Mouse (Mus musculus) megakaryocyte-erythroid progenitor cell, adult 5-6 weeks (primary cell): ENCODE results near the gene Gmpr. TPM values are rescaled to one million over a fixed set of nuclear protein-coding genes. Genes with fewer than 3 reads are reported as not detected.

Experiments
- ATAC-seq: replicated peaks from 2 replicates; pipeline ENCODE4 v1.8.0; 2016; ENCODE audit warnings: mild to moderate bottlenecking, inconsistent platforms; ENCODE audit not compliant: severe bottlenecking, poor library complexity, low FRiP score, low TSS enrichment
- total RNA-seq, 2 experiments: library from RNA; stranded (forward) in 1 of 2; stranded (reverse) in 1 of 2; fragments of 200-1000, 215-1000 nt in 1 of 2; fragments of >200 nt in 1 of 2; fragmentation: Nextera tagmentation in 1 of 2; gene quantifications; 2 replicates each; pipeline ENCODE4 v1.2.3; 2014 to 2017

Gmpr gene
- total RNA-seq, 2 experiments from 2014 or later, result 2.4 to 7.8 TPM

DNA sequence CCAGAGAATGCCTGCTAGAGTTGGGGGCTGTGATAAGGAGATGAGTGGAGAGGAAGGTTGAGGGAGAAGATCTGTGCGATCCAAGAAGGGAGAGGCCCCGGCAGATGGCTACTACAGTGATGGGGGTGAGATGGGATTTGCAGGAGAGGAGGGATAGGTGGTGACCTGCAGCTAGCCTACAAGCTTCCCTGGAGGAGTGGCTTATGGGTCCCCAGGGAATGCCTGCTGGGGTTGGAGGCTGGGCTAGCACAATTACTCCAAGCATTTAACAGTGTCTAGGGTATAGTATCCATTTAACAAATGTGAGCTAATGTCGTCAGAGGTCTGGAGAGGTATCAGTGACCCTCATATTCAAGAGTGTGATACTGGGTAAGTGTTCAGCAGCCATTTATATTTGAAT lies 7.9 kb upstream of the Gmpr start:
- ATAC-seq, result no peak

DNA sequence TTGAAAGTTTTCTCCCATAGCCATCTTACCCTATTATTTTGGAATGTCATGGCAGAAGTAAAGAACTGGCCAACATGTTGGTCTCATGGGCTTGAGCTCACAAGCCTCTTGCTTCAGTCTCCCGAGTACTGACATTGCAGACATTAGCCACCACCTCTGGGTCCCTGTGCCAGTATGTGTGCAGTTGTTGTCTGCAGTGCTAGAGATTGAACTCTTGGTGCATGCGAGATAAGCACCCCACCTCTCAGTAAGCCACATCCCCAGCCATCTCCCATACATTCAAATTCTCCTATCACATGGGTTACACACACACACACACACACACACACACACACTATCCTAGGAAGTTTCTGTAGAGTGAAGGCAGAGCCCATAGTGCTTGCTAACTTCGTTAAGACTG lies 7.3 kb upstream of the Gmpr start:
- peak; percentile 78 for ATAC-seq

DNA sequence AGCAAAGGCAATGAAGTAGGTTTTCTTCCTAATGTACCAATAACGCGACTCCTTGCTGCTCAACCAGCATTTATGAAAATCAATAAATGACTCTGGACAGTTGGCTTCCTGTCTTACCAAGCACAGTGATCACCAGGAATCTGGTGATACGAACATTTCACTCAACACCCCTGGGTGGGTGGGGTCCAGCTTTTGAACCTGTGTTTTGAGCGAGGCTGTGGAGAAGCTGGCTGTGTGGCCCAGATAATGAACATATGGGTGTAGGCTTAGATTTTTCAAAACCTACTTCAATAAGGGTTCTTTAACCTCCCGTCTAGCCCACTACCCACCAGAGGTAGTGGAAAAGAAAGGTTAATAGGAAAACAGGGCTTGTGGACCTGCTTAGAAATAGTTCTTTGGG lies 4.5 kb upstream of the Gmpr start:
- ATAC-seq, result no peak; the same call in 1 of the 2 replicates

DNA sequence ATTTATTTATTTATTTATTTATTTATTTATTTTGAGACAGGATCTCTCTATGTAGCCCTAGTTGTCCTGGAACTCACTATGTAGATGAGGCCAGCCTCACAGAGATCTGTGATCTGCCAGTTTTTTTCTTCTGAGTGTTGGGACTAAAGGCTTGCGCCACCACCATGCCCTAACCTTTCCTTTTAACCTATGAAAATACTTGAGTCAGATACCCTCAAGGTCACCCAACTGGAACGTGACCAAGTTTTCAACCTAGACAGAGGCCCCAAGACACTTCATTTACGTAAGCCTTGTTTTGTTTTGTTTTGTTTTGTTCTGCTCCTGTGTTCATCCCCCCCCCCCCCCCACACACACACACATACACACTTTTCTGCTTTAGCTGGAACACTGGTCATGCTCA lies 1.7 kb upstream of the Gmpr start:
- no peak for ATAC-seq

DNA sequence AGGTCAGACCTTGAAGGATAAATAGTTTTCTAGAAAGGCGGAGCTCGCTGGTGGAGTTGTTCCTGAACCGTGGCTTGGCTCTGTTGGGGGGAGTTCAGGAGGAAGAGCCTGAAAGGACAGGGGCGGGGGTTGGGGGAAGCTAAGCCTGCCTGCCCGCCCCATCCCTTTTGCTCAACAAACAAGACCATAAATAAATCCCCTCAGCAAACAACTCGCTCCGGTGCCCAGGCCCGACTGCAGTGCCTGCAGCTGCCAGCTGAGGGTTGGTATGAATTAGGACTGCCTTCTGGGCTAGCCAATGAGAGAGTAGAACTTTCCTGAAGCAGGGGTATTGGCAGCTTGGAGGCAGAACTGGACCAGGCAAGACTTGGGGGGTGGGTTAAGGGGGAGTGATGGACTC lies 1.3 kb downstream of the Gmpr start:
- no peak for ATAC-seq

DNA sequence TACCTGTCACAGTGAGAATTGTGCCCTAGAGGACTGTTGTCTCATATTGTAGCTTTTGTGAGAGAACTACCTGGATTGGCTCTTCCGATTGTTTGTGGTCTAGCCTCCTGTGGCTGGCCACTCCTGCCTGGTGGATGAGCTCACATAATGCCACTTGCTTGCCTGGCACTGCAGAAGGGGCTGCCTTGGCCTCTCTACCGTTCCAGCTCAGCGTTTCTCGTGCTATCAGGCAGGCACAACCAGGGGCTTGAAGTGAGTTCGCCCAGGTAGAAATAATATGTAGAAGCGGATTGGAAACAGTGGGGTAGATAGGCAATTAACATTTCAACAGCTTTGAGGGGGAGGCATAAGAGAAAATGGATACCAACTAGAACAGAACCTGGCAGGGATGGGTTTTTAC lies 2.1 kb downstream of the Gmpr start:
- no peak for ATAC-seq

DNA sequence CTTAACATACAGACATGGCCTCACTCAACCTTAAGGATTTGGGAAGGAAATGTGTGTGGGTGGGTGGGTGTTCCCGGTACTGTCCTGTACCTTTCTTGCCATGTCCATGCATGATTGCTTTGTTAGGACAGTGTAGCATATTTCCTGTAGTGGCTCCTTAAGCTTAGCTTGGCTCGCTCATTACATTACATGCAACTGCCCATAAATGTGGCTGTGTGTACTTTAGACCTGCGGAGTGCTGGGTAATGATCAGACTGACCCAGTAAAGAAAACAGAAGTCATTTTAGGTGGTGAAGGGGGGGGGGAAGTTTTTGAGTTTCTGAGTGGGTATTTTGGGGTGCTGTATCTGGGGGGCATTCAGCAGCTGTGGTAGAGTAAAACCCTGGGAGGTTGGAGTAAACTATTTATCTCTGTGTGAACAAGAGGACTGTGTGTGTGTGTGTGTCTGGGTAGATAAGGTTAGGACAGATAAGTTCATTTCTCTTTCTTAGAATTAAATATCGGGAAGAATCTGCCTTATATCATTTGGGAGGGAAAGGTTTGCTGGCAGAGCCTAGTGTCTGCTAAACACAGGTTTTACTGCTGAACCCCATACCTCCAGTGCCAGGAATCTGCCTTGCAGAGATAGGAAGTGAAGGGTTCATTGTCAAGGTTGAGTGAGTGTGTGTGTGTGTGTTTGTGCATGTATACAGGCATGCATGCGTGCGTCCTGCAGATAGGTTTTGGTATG lies 4.6 kb downstream of the Gmpr start:
- ATAC-seq, result peak; percentile 74

DNA sequence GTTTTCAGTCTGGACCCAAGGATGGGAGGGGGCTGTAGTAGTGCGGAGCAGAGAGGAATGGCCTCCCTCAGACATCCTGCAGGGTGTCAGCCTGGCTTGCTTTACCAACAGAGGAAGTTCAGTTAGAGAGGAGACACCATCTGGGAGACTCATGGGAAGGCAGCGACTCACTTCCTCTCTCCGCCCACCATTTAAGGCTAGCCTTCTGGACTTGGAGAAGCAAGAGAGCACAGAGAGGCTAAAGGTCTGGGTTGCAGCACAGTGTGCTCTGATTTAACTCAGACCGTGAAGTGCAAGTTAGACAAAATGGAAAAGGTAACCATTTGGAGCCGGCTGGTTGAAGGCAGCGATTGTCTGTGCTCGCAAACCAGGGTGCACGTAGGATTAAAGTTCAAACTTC lies 5.3 kb downstream of the Gmpr start:
- ATAC-seq, result peak; percentile 20; the same call in 1 of the 2 replicates

DNA sequence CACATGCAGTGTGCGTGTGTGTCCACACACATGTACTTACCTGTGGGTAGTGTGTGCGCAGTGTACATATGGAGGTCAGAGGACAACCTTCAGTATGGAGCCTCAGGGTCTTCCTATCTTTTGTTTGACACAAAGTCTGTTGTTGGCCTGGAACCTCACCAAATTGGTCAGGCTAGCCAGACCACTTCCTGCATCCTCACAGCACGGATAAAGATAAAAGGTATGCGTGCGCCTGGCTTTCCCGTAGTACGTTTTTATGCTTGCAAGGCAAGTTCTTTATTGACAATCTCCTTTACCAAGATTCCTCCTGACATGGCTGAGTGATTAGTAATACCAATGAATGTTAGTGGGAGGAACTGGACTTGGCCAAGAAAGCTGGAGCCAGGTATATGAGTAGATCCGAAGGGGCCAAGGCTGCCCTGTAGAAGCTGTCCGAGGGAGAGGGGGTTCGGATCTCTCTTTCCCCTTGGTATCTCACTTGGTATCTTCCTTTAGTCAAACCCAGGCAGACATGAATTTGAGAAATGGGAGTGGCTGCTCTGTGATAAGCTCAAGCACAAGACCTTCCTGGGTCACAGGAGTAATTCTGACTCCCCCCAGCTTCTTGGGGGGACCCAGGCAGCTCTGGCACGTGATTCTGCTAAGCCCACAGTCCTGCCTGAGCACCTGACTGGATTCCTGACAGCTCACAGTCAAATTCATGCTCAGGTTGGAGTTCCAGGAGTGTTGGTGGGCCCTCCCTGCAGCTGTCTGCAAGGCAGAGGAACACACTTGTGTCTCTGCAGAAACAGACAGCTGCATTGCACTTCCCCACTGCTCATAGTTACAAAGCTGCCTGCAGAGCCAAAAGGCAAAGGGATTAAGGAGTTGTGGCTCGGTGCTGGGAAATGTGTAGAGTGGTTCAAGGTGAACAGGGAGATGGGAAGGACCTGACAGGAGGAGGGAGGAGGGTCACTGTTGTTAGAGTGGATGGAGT lies 6.1 kb downstream of the Gmpr start:
- ATAC-seq, result no peak

DNA sequence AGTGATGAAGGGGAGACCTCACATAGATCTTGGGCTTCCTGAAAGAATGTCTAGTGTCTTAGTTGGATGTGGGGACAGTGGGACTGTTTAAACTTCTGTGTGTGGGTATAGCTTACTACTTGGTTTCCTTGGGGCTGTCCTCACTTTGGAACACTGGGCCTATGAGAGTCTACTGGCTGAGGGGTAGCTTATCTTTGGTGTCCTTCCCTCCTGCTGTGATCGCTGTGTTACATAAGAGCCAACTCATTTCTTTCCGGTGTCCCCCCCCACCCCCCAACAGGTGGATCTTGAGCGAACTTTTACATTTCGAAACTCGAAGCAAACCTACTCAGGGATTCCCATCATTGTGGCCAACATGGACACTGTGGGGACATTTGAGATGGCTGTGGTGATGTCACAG lies 6.9 kb downstream of the Gmpr start:
- ATAC-seq, result no peak

DNA sequence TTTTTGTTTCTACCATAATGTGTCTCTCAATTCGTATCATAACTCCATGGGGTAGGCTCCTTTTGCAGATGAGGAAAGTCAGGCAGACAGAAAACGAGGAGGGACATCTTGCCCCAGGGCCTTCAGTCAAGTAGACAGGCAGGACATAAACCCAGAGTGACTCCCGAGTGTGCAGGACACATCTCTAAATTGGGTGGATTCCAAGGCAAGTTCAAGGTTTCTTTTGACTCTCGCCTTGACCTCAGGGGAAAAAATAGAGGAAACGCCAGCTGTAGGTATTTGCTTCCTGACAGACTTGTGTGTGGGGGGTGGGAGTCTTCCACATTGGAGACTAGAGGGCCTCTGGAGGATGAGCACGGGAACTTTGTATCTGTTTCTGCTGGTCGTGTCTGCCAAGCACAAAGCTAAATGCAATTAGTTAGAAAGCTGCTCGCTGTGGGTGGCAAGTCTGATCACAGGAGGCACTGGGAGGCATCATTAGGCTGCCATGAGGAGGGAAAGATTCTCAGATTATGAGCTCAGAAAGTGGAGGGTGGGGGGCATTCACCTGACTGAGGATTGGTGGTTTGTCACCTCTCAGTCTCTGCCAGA lies 7.7 kb downstream of the Gmpr start:
- no peak for ATAC-seq

DNA sequence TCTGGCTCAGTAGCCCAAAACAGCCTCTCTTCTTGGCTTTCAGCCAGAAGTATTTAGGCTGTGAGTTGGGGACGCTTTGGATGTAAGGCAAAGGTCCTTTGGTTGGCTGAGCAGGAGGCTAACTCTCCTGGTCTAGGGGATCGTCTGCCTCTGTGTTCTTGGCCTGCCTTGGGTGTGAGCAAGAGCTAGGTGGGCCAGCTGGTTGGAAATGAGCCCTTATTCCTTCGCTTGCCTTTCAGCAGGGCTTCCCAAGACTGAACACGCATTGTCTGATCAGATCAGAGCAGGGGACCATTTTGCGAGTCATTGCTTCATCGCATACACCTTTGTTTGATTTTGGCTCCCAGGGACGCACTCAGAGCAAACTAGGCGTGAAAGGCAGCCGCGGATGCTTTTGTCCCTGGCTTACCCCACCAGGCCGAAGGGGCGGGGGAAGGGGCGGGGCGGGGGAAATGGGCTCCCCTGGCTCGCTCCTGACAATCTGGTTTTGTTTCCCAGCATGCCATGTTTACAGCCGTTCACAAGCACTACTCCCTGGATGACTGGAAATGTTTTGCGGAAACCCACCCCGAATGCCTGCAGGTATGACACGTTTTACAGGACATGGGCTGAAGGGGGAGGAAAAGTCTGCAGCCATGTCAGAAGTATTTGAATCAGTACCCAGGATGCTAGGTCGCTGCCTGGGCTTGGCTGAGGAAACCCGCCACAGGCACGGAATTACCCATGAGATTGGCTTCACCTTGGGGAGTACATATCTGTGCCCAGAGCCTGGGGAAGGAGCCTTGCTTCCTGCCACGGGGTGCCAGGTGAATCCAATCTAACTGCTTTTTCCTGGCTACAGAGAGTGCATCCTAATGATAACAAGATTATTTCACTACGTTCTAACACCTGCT lies 9.5 kb downstream of the Gmpr start:
- ATAC-seq, result no peak

DNA sequence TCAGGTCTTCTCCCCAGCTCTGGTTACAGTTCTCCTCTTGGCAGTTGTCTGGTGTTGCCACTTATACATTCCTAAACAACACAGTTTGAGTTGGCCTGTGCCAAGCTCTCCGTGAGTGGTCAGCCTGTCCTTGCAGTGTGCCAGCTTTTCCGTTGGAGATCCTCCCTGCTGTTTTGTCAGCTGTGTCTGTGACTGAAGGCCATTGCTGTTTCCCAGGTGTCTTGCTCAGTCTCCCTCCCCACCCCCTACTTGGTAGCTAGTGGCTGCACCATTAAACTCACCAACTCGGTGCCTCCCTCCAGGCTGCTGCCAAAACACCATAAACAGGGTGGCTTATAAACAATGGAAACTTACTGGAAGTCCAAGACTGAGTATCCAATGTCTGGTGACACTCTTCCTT lies 17.1 kb downstream of the Gmpr start:
- no peak for ATAC-seq

DNA sequence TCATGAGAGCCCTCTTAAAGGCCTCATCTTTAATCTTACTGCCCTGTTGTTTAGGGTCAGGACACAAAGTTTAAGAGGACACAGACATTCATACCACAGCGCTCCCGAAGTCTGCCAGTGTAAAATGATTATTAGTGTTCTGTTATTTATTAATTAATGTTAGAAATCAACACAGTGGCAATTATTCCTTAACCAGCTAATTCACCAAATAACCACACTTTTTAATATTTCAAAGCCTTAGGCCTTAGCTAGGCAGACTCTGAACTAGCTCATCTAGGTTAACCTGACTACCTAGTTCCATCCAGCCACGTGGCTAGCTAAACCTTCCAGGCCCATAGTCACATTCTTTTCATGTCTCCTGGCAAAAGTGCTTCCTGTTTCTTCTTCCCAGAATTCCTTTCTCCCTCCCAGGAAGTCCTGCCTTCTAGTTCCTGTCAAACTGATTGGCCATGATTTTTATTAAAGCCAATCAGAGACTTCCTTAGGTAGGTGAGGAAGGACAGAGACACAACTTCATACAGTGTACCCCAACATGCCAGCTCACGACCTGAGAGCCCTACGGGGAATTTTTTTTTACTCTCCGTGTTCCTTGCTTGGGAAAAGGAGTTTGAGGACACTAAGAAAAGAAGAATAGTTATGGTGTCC lies 17.7 kb downstream of the Gmpr start:
- no peak for ATAC-seq

DNA sequence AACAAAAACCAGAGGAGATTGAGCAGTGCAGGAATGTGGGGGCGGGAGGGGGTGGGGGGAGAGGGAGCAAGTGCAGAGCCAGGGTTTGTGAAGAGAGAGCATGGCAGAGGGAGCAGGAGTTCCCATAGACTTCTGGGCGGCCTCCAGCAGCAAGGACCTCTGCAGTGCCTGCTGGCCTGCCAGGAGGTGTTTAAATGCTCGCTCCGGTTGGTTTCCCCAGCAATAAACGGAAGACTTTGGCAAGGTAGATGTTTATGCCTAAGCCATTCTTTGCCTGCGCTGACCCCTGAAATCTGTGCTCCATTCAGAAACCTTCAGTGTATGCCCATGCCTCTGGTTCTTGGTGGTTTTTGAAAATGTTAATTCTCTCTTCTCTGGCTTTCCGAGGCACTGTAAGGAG lies 19.0 kb downstream of the Gmpr start:
- ATAC-seq, result no peak

DNA sequence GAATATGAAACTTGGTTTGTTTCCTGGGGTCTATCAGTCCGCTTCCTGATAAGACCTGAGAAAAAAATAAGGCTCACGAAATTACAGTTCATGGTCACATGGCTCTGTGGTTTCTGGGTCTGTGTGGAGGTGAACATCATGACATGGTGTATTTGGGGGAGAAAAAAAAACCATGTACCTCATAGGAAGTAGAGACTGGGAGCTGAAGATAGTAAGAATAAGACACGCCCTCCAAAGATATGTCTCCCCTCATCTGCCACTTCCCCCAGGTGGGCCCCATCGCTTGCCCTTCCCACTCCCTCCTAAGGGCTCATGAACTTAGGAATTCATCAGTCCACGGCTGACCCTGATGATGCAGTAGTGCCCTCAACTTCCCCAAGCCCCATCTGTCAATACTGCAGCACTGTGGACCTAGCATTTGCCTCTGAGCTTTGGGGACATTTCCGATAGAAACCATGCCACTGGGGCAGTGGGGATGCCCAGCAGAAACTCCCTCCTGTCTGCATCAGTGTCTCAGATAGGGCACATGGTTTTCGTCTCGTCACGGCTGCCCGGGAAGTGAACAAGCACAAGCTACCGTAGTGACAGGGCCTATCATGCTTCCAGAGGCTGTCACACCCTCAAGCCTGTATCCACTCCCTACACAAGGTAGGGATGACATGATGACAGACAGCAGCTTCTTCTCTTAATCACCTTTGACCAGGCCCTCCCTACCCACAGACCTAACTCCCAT lies 20.2 kb downstream of the Gmpr start:
- ATAC-seq, result peak; percentile 87

DNA sequence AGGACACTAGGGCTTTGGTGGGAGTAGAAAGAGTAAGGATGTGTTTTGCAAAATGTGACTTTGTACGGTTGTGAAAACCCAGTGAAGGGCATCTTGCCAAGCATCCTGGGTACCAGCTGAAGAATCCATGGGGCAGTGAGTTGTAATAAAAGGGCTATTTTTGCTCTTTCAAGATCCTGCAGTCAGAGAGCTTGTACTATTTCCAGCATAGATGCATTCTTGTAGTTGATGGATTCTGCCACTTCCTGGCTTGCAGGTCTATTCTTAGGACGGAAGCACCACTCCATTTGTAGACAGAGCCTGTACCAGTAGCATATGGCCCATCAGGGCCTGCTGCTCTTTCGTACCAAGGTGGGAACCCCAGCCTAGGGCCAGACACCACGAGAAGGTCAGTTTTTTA lies 21.5 kb downstream of the Gmpr start:
- ATAC-seq, result no peak

DNA sequence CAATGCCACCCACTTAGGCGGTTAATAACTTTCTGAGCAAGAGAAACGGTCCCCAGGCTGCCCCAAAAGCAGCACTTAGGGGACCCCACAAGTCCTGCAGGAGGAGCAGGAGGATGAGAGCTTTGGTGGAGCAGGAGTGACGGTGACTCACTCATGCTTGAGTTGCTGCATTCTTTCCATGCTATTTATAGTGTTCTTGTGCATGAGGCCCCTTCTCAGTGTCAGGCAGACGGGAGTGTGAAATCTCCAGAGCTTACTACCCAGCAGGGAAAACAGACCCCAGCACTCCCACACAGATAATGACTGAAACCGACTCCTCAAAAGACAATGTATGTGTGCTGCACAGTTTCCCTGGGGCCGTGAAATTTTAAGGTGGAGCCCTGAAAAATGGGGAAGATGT lies 23.5 kb downstream of the Gmpr start:
- ATAC-seq, result no peak
